Mouse (Mus musculus) mouse embryonic stem cell (cell line): ENCODE results near the gene Prss44.
"Not testable (repeated sequence)": the region's sequence is repeated elsewhere in the genome, so short reads cannot be mapped to it uniquely, and the experiment has no call there.

ENCODE experiments used
- in situ Hi-C, 2 experiments: fragments of 300-500 bp; cut with MboI; formaldehyde crosslinking; loops; 1 replicate in 1 of 2; 3 replicates in 1 of 2; pipeline ENCODE4 v1.14.3; 2019 to 2020; ENCODE audit warnings: low sequenced_read_pairs in 2 of 2, low pct_unique_long_range_greater_than_20kb in 1 of 2, mixed read lengths in 1 of 2; ENCODE audit not compliant: unreplicated experiment in 1 of 2

The Prss44 gene

GRCm38 (mm10) chr9:110813789-110814188, at the start of gene Prss44:
Gene Prss44, plus strand, starts transcription at chr9:110813994.
- in situ Hi-C loops: no loop called here

DNA sequence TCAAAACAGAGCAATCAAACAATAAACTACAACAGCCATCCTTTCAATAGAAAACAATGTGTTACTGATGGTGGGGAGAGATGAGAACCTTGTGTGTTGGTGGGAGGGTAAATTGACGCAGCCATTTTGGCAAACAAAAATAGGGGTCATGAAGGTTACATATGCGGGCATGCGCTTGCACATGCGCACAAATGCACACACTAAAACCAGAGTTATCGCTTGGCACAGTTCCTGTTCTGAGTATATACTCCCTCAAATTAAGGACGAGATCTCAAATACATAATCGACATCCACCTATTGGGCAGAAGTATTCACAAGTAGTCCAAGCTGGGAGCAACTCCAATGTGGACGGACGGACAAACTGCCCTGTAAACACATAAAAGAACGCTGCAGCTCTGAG, 41.5 kb upstream of the Prss44 start:
- in situ Hi-C loops: loop anchor here in 1 of 2 experiments (5.0 kb wide), 1 partner anchor 45 kb away; no protein-coding TSS in a partner anchor

DNA sequence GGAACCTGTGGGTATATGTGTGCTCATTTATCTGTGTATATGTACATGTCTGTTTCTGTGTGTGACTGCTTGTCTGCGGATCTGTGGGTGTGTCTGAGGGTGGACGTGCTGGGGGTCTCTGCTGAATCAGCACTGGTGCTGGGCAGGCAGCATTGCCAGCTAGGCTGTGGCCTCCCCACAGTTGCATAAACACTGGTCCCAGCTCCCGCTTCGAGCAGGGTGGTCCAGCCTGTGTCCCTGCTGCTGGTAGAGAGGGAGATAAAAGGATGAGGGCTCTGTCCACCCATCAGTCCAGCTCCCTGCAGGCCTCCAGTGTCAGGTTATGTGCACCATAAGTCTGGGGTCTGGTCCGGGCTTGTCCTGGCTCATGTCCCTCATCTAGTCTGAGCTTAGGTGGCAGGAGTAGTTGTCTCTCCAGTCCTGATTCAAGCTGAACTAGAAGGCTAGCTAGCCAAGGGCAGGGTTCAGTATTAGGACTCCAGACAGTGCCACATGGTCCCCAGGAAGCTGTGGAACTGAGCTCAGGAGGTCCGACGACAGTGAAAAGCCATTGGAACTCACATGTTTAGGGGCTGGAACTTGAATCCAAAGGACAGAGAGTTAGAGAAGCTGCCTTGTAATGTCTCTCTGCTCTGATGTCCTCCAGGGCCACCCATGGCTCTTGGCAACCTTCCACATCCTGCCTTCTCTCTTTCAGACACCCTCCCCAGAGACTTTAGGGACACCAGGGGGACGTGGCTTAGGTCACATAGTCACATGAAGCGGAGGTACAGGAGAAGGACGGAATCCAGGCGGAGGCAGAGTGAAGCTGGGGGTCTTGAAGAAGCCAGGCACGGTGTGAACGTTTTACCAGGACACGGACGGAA, 39.2 kb upstream of the Prss44 start:
- in situ Hi-C loops: loop anchor here in 1 of 2 experiments (5.0 kb wide), 1 partner anchor 47 kb away; no protein-coding TSS in a partner anchor

GRCm38 (mm10) chr9:110775269-110776022, 38.3 kb upstream of the Prss44 start:
- in situ Hi-C loops: no loop called here

GRCm38 (mm10) chr9:110778100-110778499, 35.7 kb upstream of the Prss44 start:
- in situ Hi-C loops: no loop called here

DNA sequence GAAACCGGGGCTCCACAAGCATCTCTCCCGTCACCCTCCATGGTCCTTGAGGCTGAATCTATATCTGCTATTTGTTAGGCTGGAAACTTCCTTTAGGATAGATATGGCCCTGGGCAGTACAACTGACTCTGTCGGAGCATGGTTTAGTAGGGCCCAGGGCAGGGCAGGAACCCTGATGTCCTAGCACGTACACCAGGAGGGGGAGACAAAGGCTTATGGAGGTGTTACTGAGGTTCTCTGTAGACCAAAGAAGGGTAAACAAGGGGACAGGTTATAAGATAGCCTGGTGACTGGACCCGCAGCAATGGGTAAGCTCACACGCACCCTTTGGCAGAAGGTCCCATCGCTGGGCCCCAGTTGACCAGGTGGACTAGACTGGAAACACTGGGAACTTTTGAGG, 35.2 kb upstream of the Prss44 start:
- in situ Hi-C loops: no loop called here

DNA sequence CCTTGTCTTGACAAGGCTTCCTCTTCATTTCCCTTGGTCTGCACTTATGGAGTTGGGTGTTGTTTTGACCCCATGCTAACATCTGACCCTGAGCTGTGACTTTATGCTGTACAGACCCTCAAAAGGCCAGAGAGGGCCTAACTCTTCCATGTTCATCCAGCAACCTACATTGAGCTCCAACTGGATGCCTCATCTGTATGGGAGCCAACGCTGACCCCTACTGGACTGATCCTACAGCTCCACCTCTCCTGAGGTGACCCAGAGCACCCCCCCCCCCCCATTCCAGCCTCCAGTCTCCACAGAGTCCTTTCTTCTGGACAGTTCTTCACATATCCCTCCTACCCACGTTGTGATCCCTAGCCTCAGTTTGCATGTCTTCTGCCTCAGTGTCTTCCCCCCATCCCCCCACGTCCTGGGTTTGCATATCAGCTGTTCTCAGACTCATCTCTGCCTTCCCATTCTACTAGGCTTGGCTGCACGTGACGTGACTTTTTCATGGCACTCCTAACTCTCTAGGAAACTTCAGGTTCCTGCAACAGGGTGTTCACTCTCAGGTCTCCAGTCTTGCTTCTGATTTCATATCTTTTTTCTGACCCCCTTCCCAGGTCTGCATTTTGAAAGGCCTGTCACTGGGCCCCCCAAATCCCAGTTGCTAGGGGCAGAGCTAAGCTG, 34.4 kb upstream of the Prss44 start:
- in situ Hi-C loops: no loop called here

DNA sequence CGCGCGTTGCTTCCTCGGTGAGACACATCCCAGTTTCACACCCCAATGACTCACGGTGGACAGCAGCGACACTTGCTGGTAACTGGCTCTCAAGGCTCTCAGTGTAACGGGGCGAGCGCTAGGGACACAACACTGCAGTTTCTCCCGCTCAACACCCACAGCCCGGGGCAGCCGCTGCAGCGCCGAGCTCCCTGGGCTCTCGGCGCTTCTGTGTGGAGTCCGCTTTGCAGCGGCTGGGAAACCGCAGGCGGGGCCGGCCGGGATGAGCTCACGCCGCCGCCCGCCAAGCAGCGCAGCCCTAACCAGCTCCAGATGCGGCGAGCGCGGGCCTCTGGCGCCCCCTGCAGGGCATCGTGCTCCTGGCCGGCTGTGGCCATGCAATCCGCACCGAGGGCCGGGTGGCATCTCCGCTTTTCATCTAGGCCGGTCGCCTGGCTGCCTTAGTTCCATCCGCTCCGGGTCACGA, 32.5 kb upstream of the Prss44 start:
- in situ Hi-C loops: no loop called here

DNA sequence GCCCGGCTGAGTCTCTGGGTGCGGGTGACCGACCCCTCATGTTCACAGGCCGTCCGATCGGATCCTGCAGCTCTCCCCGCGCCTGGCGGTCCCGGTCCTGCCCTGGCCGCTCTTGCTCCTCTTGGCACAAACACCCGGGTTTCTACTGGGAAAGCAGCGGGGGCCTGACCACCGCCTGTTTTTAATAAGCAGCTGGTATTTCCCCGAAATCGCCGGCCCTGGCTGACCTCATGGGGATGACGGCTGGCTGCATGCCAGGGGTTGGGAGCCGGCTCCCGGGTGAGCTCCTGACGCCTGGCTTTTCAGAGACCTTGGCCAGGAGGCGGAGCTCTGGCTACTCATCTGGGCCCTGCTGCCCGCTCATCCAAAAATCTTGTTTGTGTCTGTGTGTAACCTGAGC, 32.1 kb upstream of the Prss44 start:
- in situ Hi-C loops: no loop called here

DNA sequence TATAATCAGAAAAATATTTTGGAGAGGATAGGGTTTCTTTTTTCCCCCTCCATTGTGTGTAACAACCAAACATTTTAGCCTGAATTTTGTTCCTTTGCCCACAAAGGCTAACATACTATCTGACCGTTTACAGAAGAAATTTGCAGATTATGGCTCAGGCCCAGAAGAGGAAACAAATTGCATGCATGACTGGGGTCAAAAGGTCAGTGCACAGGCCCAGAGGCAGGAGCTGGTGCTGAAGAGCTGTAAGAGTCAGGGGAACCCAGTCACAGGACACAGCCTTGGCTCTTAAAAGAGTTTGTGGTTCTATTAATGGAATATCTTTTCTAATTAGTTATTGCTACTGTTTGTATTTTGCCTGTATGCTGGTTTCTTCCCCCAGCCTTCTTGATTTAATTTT, 30.2 kb upstream of the Prss44 start:
- in situ Hi-C loops: no loop called here

GRCm38 (mm10) chr9:110788169-110788568, 25.6 kb upstream of the Prss44 start:
- in situ Hi-C loops: no loop called here

GRCm38 (mm10) chr9:110790462-110790861, 23.3 kb upstream of the Prss44 start:
- in situ Hi-C loops: no loop called here

DNA sequence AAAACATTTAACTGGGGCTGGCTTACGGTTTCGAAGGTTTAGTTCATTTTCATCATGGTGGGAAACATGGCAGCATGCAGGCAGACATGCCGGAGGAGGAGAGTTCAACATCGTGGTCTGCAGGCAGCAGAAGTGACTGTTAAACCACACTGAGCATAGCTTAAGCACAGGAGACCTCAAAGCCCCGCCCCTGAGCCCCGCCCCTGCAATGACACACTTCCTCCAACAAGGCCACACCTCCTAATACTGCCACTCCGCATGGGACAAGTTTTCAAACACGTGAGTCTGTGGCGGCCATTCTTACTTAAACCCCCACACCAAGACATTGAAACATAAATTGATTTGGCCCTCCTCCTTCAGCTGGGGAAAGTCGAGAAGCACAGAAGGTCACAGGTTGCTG, 16.8 kb upstream of the Prss44 start:
- in situ Hi-C loops: no loop called here

DNA sequence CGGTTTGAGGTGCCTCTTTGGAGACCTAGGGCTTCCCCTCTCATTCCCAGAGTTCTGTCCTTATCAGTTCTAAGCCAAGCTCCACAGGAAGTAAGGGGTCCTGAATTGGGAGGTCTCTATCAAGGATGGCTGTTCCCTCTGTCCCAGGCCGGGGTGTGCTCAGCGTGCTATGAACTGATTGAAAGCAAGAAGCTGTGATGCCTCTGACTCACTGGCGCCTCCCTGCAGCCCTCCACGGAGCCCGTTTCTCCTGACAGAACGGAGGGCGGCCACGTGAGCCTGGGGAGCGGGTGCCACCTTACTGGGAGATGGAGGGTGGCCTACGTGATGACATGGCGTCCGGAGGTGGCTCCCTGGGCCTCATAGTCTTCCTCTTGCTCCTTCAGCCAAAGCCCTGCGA, 15.9 kb upstream of the Prss44 start, which contains the start of gene Prss42:
Prss42 (plus strand) TSS at position 301 of the 400 bp plus-strand sequence.
- in situ Hi-C loops: no loop called here

DNA sequence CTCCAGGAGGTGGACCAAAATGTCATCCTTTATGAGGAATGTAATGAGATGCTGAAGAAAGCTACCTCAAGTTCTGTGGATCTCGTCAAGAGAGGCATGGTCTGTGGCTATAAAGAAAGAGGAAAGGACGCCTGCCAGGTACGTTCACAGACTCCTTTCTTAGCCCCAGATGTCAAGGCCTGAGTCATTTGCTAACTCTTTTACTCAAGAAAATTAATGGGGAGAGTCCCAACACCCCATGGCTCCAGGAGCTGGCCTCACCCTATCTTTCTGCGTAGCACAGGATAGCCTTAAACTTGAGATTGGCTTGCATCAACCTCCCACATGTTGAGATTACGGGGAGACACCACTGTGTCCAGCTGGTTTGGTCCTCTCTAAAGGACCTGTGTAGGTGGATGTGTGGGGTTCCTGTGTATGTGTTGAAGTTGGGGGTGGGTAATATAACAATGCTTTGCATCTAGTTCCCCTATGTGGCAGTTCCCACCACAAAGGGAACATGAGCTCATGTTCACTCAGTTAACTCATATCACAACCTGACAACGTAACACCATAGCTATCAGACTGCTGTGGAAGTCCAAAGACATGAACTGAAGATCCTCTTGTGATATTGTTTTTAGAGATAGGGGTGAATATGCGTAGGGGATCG, 12.8 kb upstream of the Prss44 start:
- in situ Hi-C loops: no loop called here

GRCm38 (mm10) chr9:110803294-110803693, 10.5 kb upstream of the Prss44 start:
- in situ Hi-C loops: no loop called here

- in situ Hi-C loops: no loop called here
Observed at GRCm38 (mm10) chr9:110810051-110810450, 3.7 kb upstream of the Prss44 start.

DNA sequence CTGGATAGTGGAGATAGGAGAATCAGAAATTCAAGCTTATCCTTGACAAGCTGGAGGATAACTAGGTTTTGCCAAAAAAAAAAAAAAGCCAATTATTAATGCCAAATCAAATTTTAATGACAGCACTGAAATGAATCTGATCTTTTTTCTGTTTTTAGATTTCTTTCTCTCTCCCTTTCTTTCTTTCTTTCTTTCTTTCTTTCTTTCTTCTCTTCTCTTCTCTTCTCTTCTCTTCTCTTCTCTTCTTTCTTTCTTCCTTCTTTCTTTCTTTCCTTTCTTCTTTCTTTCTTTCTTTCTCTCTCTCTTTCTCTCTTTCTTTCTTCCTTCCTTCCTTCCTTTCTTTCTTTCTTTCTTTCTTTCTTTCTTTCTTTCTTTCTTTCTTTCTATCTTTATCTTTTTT, 6.8 kb downstream of the Prss44 start:
- in situ Hi-C loops: not testable (repeated sequence)
